Mouse (Mus musculus): ENCODE data around the gene Birc5.

- TF ChIP-seq POLR2A (IDR thresholded peaks at IDR 0.05; ENCODE audit: control insufficient read depth, extremely low read depth, insufficient read depth, low read length, poor library complexity) (no peak), CTCF (IDR thresholded peaks at IDR 0.05; ENCODE audit: borderline replicate concordance, control insufficient read depth, extremely low read depth, insufficient read depth, low read length, poor library complexity) (no peak)
Measured at GRCm38 (mm10) chr11:117877917-117878745, 29.1 kb downstream of the Birc5 start.
